Mouse (Mus musculus): Measurements from ENCODE around the gene Cyb5rl. TPM values are rescaled to one million over a fixed set of nuclear protein-coding genes. Genes with fewer than 3 reads are reported as not detected.

Gene Cyb5rl
- polyA plus RNA-seq, 1 experiment from 2014 or later = 8.0 TPM

DNA sequence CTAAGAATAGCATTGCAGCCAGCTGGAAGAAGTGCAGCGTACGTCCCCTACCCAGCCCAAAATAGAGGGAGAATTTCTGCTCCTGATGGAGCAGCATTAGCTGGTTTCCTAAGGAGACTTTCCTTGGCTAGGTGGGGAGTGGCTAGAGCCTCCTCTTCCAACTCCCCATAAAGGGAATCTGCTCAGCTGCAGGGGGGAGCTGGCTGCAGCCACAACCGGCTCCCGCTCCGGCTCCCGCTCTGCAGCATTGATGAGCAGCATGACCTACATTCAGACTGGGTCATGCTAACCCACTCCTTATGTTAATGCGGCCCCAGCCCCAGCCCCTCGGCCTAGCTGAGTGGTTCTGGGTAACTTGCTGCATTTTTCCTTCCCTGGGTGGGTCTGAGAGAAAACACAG lies 27.5 kb upstream of the Cyb5rl start:
- 77% methylated on average over 8 of the region's 8 CpGs for WGBS

DNA sequence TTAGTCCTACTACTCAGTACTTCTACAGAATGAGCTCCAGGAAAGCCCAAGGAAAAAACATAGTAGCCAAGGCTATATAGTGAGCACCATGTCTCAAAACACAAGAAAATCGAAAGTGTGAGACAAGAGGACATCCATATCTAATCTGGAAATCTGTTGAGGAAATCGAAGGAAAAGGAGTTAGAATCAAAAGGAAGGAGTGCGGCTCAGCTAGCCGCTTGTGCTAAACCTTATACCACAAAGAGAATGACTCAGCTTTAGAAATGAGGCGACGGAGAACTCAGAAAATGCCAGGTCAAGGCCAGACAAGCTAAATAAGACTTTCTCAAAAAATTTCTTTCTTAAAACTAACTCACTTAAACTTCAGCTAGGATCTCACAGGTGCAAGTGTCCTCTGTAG lies 24.5 kb upstream of the Cyb5rl start:
- Histone ChIP-seq H3K27me3 (no peaks in the 10 kb centered on the region), H3K9ac (no peak overlapping the region), H3K4me3 (no peak overlapping the region), H3K27ac (no peak overlapping the region), H3K36me3 (peaks cover 79% of the 10 kb centered on the region), H3K4me2 (no peak overlapping the region), H3K4me1 (no peaks in the 10 kb centered on the region), H3K9me3 (no peaks in the 10 kb centered on the region)
- WGBS = 91% methylated on average over 6 of the region's 6 CpGs
- ATAC-seq (ENCODE audit: insufficient number of reproducible peaks, low FRiP score, low TSS enrichment, low read depth) = no peak

More for the DNA sequence above, 27.5 kb upstream of the Cyb5rl start:
- Histone ChIP-seq H3K27ac (no peak overlapping the region), H3K36me3 (peaks cover 84% of the 10 kb centered on the region), H3K9ac (no peak overlapping the region), H3K9me3 (no peaks in the 10 kb centered on the region), H3K4me3 (no peak overlapping the region), H3K4me1 (no peaks in the 10 kb centered on the region), H3K27me3 (no peaks in the 10 kb centered on the region), H3K4me2 (no peak overlapping the region)
- ATAC-seq (ENCODE audit: insufficient number of reproducible peaks, low FRiP score, low TSS enrichment, low read depth) = no peak

DNA sequence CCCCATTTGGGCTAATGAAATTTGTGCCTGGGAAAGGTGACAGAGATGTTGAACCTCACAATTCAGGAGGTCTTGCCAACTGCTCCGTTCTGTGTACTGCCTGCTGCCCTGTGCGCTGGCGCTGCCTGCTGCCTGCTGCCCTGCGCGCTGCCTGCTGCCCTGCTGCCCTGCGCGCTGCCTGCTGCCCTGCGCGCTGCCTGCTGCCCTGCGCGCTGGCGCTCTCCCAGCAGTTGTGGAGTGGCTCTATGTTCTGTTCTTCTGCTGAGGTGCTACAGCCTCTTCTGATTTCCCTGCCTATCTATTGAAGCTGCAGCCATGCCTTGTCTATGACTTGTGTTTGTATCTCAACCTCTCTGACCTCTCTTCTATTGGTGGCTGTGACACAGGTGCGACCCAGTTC lies 21.6 kb upstream of the Cyb5rl start:
- H3K27me3 ChIP-seq = no peaks in the 10 kb centered on the region
- H3K9ac ChIP-seq = no peak overlapping the region
- no peaks in the 10 kb centered on the region for H3K4me1 ChIP-seq
- H3K9me3 ChIP-seq = no peaks in the 10 kb centered on the region
- H3K4me3 ChIP-seq = no peak overlapping the region
- H3K4me2 ChIP-seq = no peak overlapping the region
- peaks cover 71% of the 10 kb centered on the region for H3K36me3 ChIP-seq
- no peak overlapping the region for H3K27ac ChIP-seq
- WGBS = 96% methylated on average over 13 of the region's 13 CpGs
- no peak for ATAC-seq (ENCODE audit: insufficient number of reproducible peaks, low FRiP score, low TSS enrichment, low read depth)

DNA sequence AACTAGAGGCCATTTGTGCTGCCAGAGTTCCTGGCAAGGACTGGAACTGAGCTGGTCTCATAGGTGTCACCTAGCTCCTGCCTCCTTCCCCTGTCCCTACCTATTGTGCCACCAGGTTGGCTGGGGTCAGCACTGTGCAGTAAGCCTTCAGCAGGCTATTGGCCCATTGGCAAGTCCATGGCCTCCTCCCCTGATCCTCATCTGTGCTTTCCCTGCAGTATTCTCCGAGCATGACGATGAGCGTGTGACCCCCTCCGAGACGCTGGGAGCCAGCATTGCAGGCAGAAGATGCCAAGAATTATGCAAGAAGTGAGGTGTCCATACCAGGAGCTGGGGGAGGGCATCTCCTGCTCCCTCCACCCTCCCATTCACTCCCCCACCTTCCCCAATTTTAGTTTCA lies 19.0 kb upstream of the Cyb5rl start:
- WGBS = 86% methylated on average over 5 of the region's 5 CpGs
- Histone ChIP-seq H3K27ac (no peak overlapping the region), H3K4me3 (no peak overlapping the region), H3K36me3 (peaks cover 48% of the 10 kb centered on the region), H3K9ac (no peak overlapping the region), H3K9me3 (no peaks in the 10 kb centered on the region), H3K4me1 (no peaks in the 10 kb centered on the region), H3K4me2 (no peak overlapping the region), H3K27me3 (no peaks in the 10 kb centered on the region)
- ATAC-seq (ENCODE audit: insufficient number of reproducible peaks, low FRiP score, low TSS enrichment, low read depth) = no peak

DNA sequence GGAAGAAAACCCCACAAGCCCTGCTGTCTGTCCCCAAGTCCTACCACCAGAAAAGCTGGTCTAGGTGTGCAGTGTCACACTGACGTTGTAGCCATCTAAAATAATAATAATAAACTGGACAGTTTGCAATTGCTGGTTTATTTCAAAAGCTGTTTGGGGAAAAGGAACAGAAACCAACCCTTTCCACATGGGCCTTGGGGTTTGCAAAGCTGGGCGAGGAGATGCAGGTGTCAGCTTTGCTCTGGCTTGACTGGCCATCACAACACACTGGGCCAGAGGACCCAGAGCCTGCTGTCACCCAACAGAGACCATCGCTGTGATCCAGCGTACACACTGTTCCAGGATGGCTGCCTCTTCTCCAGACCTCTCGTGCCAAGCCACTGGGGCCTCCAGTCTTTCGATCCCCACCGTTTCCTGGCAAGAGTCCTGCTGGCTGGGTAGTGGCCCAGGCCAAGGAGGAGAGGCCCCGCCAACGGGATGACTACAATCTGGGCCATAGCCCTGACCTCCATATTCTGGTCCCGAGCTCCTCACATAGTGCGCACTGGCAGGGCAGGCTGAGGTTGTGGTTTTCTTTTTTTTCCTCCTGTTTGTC lies 18.1 kb upstream of the Cyb5rl start:
- no peak overlapping the region for H3K27ac ChIP-seq
- no peak for ATAC-seq (ENCODE audit: insufficient number of reproducible peaks, low FRiP score, low TSS enrichment, low read depth)

DNA sequence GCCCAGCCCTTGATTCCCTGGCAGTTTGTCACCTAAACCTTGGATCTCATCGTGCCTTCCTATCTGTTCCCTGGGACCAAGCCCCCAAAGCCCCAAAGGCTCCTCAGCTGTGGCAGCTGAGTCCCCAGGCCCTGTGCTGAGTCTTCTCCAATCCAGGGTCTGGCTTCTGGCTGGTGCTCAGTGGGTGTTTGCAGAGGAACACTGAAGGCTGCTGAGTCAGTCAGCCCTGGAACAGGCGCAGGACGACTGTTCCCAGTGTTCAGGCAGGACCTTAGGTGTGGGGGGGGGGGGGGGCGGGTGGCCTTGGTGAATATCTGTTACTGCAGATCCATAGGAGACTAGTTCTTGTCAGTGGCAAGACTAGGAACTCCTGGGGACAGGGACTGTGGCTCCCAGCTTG lies 14.9 kb upstream of the Cyb5rl start:
- no peaks in the 10 kb centered on the region for H3K9me3 ChIP-seq
- H3K4me1 ChIP-seq = no peaks in the 10 kb centered on the region; the same call in 1 of the 2 replicates
- H3K9ac ChIP-seq = no peak overlapping the region
- 55% methylated on average over 4 of the region's 4 CpGs for WGBS
- H3K27ac ChIP-seq = no peak overlapping the region
- no peak overlapping the region for H3K4me2 ChIP-seq
- H3K27me3 ChIP-seq = no peaks in the 10 kb centered on the region
- H3K4me3 ChIP-seq = no peak overlapping the region
- no peak for ATAC-seq (ENCODE audit: insufficient number of reproducible peaks, low FRiP score, low TSS enrichment, low read depth)
- H3K36me3 ChIP-seq = peaks cover 32% of the 10 kb centered on the region

More for the DNA sequence above, 18.1 kb upstream of the Cyb5rl start:
- peaks cover 44% of the 10 kb centered on the region for H3K36me3 ChIP-seq
- H3K4me1 ChIP-seq = no peaks in the 10 kb centered on the region
- H3K9me3 ChIP-seq = no peaks in the 10 kb centered on the region
- H3K4me2 ChIP-seq = no peak overlapping the region
- H3K9ac ChIP-seq = no peak overlapping the region
- 87% methylated on average over 11 of the region's 11 CpGs for WGBS
- H3K27me3 ChIP-seq = no peaks in the 10 kb centered on the region
- no peak overlapping the region for H3K4me3 ChIP-seq

DNA sequence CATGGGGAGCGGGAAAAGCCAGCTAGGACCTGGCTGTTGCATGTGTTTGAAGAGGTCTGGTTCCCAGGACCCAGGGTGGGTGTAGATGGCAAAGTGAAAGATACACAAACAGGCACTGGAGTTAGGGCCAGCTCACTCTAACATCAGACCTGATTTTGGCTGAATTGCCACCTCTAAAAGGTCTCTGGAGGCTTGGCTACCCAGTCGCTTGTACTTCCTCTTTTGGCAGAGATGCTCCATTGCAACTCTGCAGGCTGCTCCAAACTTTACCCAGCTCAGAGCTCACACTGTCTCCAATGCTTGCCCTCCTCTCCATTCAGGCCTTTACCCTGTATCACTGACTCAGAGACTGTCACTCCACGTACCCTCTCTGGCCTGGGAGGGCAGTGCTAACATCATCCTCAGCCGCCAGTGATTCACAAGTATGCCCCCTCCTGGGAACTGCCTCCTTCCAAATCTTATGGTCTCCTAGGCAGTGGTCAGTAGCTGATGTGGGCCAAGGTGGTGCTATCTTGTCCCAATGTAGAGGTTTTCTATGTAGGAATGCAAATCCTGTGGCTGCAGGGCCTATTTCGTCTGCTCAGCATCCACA lies 13.7 kb upstream of the Cyb5rl start:
- ATAC-seq (ENCODE audit: insufficient number of reproducible peaks, low FRiP score, low TSS enrichment, low read depth) = no peak
- H3K9me3 ChIP-seq = no peaks in the 10 kb centered on the region
- WGBS = 48% methylated on average over 5 of the region's 5 CpGs
- no peak overlapping the region for H3K9ac ChIP-seq
- 0 out of 2 replicates have a peak overlapping the region, but pooled peaks have one; percentile 9 for H3K27ac ChIP-seq
- H3K4me3 ChIP-seq = no peak overlapping the region
- H3K36me3 ChIP-seq = peaks cover 31% of the 10 kb centered on the region
- H3K4me1 ChIP-seq = no peaks in the 10 kb centered on the region; the same call in 1 of the 2 replicates
- no peaks in the 10 kb centered on the region for H3K27me3 ChIP-seq
- H3K4me2 ChIP-seq = no peak overlapping the region

DNA sequence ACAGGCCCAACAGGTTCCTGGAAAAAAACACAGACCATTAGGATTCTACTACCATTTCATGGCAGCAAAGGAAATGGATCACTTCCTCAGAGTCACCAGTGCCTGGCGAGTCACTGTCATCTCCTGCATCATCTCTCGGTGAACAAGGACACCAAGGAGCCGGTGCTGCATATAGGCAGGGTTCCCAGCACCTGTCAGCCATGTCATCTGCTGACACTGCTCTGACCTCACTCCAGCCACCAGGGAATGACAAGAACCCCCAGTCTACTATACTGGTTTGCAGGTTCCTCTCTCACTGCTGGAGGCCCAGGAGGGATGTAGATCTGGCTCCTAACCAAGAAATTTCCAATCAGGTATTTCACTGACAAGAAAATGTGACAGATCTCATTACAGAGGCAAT lies 10.7 kb upstream of the Cyb5rl start:
- peaks cover 50% of the 10 kb centered on the region for H3K36me3 ChIP-seq
- WGBS = 71% methylated on average over 3 of the region's 3 CpGs
- no peaks in the 10 kb centered on the region; the same call in 1 of the 2 replicates for H3K4me1 ChIP-seq
- no peak for ATAC-seq (ENCODE audit: insufficient number of reproducible peaks, low FRiP score, low TSS enrichment, low read depth)
- no peak overlapping the region for H3K4me3 ChIP-seq
- no peak overlapping the region for H3K4me2 ChIP-seq
- no peak overlapping the region for H3K9ac ChIP-seq
- no peaks in the 10 kb centered on the region for H3K27me3 ChIP-seq
- H3K27ac ChIP-seq = 0 out of 2 replicates have a peak overlapping the region, but pooled peaks have one; percentile 18
- no peaks in the 10 kb centered on the region for H3K9me3 ChIP-seq

DNA sequence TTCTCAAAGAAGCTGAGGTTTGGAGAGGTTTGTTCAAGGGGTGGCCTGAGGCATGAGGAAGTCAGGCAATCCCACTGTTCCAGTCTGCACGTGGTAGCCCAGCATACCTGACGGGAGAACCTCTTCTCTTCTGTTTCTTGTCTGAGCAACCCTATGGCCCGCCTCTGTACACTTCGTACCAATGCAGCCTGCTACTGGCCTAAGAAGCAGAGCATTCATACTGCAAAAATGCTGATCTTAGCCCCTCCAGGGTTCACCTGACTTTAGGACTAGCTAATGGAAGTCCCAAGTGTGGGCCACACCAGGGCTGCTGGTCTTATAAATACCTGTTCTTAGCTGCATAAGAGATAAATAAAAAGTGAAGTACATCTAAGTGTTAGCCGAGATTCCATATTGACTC lies 8.4 kb upstream of the Cyb5rl start:
- Histone ChIP-seq H3K36me3 (peaks cover 69% of the 10 kb centered on the region), H3K9me3 (no peaks in the 10 kb centered on the region), H3K4me3 (no peak overlapping the region), H3K4me2 (no peak overlapping the region), H3K27ac (no peak overlapping the region), H3K9ac (no peak overlapping the region), H3K27me3 (no peaks in the 10 kb centered on the region), H3K4me1 (no peaks in the 10 kb centered on the region; the same call in 1 of the 2 replicates)
- ATAC-seq (ENCODE audit: insufficient number of reproducible peaks, low FRiP score, low TSS enrichment, low read depth) = no peak
- WGBS = 88% methylated on average over 5 of the region's 5 CpGs

DNA sequence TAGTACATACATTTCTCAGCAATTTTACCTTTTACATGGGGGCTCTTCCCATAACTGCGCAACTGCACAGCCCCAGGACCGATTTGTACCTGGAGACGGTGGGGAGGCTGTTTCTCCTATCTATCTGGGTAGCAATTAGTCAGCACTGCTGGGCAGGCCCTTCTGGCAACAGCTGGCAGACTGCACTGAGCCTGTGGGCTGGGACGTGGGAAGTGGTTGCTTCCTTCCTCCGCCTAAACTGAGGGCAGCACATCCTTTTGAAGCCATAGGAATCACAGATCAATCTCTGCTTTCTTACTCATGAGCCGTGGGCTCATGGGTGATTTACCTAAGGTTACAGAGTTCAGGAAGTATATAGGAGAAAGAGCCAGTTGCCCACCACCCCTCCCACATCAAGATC lies 8.0 kb upstream of the Cyb5rl start:
- Histone ChIP-seq H3K9me3 (no peaks in the 10 kb centered on the region), H3K4me1 (no peaks in the 10 kb centered on the region; the same call in 1 of the 2 replicates), H3K9ac (no peak overlapping the region), H3K27me3 (no peaks in the 10 kb centered on the region), H3K4me2 (no peak overlapping the region), H3K36me3 (peaks cover 73% of the 10 kb centered on the region), H3K4me3 (no peak overlapping the region), H3K27ac (no peak overlapping the region)
- no peak for ATAC-seq (ENCODE audit: insufficient number of reproducible peaks, low FRiP score, low TSS enrichment, low read depth)
- WGBS = 72% methylated on average over 6 of the region's 6 CpGs

DNA sequence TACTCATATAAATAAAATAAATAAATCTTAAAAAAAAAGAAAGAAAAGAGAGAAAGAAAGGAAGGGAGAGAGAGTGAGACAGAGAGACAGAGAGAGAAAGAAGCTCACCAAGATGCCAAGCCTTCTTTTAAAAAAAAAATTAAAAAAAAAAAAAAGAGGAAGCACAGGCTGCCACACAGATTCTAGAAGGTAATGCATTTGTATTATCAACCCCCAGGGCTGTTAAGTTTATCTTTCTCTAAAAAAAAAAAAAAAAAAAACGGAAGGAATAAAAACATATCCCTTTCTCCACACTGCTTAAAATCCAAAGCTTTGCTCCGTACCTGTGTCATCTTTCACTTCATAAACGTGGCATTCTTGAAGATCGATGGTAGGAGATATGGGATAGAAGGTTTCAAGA lies 5.2 kb upstream of the Cyb5rl start:
- peaks cover 11% of the 10 kb centered on the region for H3K4me1 ChIP-seq
- no peaks in the 10 kb centered on the region for H3K9me3 ChIP-seq
- no peak overlapping the region for H3K27ac ChIP-seq
- peaks cover 81% of the 10 kb centered on the region for H3K36me3 ChIP-seq
- H3K27me3 ChIP-seq = no peaks in the 10 kb centered on the region
- no peak for ATAC-seq (ENCODE audit: insufficient number of reproducible peaks, low FRiP score, low TSS enrichment, low read depth)
- H3K9ac ChIP-seq = no peak overlapping the region
- 89% methylated on average over 4 of the region's 4 CpGs for WGBS
- no peak overlapping the region for H3K4me3 ChIP-seq
- no peak overlapping the region for H3K4me2 ChIP-seq

DNA sequence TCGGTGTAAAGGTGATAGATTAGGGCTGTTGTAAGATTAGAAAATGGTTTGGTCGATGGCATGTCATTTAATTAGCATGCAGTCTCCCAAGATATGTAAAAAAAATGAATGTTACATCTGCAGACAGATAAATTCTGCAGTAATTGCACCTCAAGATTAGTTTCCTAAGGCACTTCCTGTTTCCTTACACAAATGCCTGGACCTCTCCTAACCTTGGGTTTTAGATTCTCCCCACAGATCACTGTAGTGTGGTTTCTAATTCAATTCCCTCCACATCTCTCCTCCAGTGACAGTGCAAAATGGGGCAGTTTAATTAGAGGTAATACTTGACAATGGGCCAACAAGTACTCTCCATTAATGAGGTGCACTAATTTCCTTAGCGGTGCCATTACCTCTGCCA lies 3.6 kb upstream of the Cyb5rl start:
- 90% methylated on average over 3 of the region's 3 CpGs for WGBS
- peaks cover 65% of the 10 kb centered on the region for H3K36me3 ChIP-seq

More for the DNA sequence above, 3.6 kb upstream of the Cyb5rl start:
- no peak overlapping the region for H3K4me3 ChIP-seq
- no peak overlapping the region for H3K4me2 ChIP-seq
- no peak overlapping the region for H3K9ac ChIP-seq
- no peak overlapping the region for H3K27ac ChIP-seq
- no peaks in the 10 kb centered on the region for H3K27me3 ChIP-seq
- no peak for ATAC-seq (ENCODE audit: insufficient number of reproducible peaks, low FRiP score, low TSS enrichment, low read depth)
- no peaks in the 10 kb centered on the region for H3K9me3 ChIP-seq
- H3K4me1 ChIP-seq = peaks cover 19% of the 10 kb centered on the region

Measured in limb, embryonic 15.5 days (tissue).